Comparison of ENCODE assay signal across 12 mouse cellular contexts in the genomic region with DNA sequence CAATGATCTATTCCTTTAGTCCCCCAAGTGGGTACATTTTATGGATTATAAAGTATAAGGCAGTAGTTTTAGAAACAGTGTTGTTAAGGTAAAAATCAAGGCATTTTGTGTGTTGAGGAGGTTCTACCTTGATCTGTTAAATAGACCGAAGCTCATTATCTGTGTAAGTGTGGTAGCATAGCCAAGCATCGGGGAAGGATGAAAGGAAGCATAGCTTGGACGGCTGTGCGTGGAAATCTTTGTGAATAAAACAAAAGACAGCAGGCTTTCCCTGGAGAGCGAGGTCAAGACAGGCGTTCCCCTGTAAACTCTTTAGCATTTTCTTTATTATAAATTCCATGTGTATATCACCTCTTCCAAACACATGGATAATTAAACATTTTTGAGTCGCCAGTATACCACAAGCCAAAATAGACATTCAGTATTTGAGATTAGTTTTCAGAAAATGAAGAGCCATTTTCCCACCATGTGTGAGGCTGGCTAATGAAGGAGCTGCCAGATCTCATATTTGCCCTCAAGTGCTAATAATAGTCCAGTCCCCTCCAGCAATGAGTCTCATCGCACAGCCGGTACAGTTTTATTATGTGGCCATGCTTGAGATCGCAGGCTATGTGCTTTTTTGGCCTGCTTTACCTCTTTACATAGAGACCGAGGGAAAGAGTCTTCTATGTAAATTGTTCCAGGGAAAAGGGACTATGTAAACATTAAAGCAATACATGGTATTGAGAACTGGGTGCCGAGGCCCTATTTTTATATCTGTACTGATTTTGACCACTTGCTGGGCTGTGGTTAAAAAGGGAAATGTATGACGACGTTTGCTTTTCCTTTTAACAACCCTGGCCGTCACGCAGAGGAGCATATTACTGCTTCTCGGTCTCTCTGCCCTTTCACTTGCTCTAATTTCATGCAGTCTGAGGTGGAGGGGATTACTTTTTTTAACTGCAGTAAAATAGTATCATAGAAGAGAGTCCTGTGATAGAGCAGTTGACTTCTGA. TPM values are rescaled to one million over a fixed set of nuclear protein-coding genes. Genes with fewer than 3 reads are reported as not detected.
A peak's percentile ranks its signal among the peaks of the same experiment; 100 is the strongest.
DNase-seq lines count a peak whose midpoint lies in the region; ATAC-seq and TF ChIP-seq lines count a peak whose summit lies in the region.
"Had no signal": no experiment of that assay in that cellular context is flagged by ENCODE, and none has a peak within 500 bp of the region (broad histone marks: within the 10 kb centered on the region; RNA-seq: fewer than 3 reads in every experiment).

No protein-coding gene starts in this region.

- ATAC-seq in forebrain, embryonic 12.5 days (ENCODE audit: low FRiP score): peak; percentile 31; the same call in 1 of the 2 replicates
- ATAC-seq in limb, embryonic 14.5 days (ENCODE audit: low FRiP score, low read depth): 0 out of 2 replicates have a peak, but pooled peaks have one; percentile 30
- ATAC-seq: liver, embryonic 12.5 days had no signal

- TF ChIP-seq POLR2A in heart, adult 2 months (IDR thresholded peaks at IDR 0.05; ENCODE audit: insufficient read depth, low read depth, low read length): no peak
- TF ChIP-seq POLR2A in limb, embryonic 14.5 days (IDR thresholded peaks at IDR 0.05; ENCODE audit: borderline replicate concordance, extremely low read depth, insufficient read depth, insufficient read length): no peak

- DNase-seq in heart, adult 2 months: no peak
- DNase-seq in heart, postnatal 14 days: no peak
- DNase-seq in B cell, adult 2 months: peak; percentile 31 to 42
- no peak for DNase-seq in limb, embryonic 14.5 days (ENCODE audit: low spot score)
- DNase-seq in testis, postnatal 10 days (ENCODE audit: low spot score): no peak
- DNase-seq in lung, postnatal 4 days: no peak
- DNase-seq in right cerebral cortex, postnatal 14 days: no peak
- DNase-seq: gastrocnemius, postnatal 36 days; kidney, postnatal 36 days; right cerebral cortex, postnatal 25 days had no signal

- no peak overlapping the region for H3K4me2 ChIP-seq in forebrain, embryonic 12.5 days
- H3K4me2 ChIP-seq in limb, embryonic 14.5 days (replicated peaks; ENCODE audit: low read depth, low read length, severe bottlenecking): no peak overlapping the region
- H3K4me2 ChIP-seq: liver, embryonic 12.5 days had no signal

- intact Hi-C loops in heart, adult 2 months (cut with DNase I): no loop called here
- intact Hi-C loops in heart, postnatal 14 days (cut with DNase I): no loop called here

- H3K4me3 ChIP-seq in heart, adult 2 months: no peak overlapping the region
- H3K4me3 ChIP-seq in forebrain, embryonic 12.5 days (replicated peaks): no peak overlapping the region
- no peak overlapping the region for H3K4me3 ChIP-seq in limb, embryonic 14.5 days (replicated peaks; ENCODE audit: low read length)
- H3K4me3 ChIP-seq: liver, embryonic 12.5 days had no signal

- peak overlapping the region; percentile 48 for H3K27ac ChIP-seq in heart, adult 2 months
- peak overlapping the region; percentile 43; the same call in 1 of the 2 replicates for H3K27ac ChIP-seq in forebrain, embryonic 12.5 days
- H3K27ac ChIP-seq in limb, embryonic 14.5 days (replicated peaks; ENCODE audit: low read depth, low read length): no peak overlapping the region
- H3K27ac ChIP-seq: liver, embryonic 12.5 days had no signal

- 0 out of 2 replicates have a peak, but pooled peaks have one; percentile 2 for TF ChIP-seq CTCF in heart, adult 2 months (IDR thresholded peaks at IDR 0.05)

- peak overlapping the region; percentile 26; the same call in 1 of the 2 replicates for H3K9ac ChIP-seq in heart, adult 2 months (ENCODE audit: low read depth, low read length)
- no peak overlapping the region for H3K9ac ChIP-seq in forebrain, embryonic 12.5 days
- no peak overlapping the region for H3K9ac ChIP-seq in limb, embryonic 14.5 days (ENCODE audit: low read depth, low read length, severe bottlenecking)
- H3K9ac ChIP-seq: liver, embryonic 12.5 days had no signal

- H3K27me3 ChIP-seq in heart, adult 2 months (ENCODE audit: control insufficient read depth, insufficient read depth, low read length): no peaks in the 10 kb centered on the region
- no peaks in the 10 kb centered on the region for H3K27me3 ChIP-seq in forebrain, embryonic 12.5 days
- no peaks in the 10 kb centered on the region for H3K27me3 ChIP-seq in limb, embryonic 14.5 days (ENCODE audit: control insufficient read depth, insufficient read depth, low read length)
- H3K27me3 ChIP-seq: liver, embryonic 12.5 days had no signal

- no peaks in the 10 kb centered on the region for H3K79me2 ChIP-seq in heart, adult 2 months (replicated peaks; ENCODE audit: control insufficient read depth, insufficient read depth, low read length)

- H3K9me3 ChIP-seq in forebrain, embryonic 12.5 days: no peaks in the 10 kb centered on the region
- H3K9me3 ChIP-seq in limb, embryonic 14.5 days (ENCODE audit: control insufficient read depth, low read length): no peaks in the 10 kb centered on the region
- H3K9me3 ChIP-seq: liver, embryonic 12.5 days had no signal

- no peaks in the 10 kb centered on the region; the same call in 1 of the 2 replicates for H3K4me1 ChIP-seq in heart, adult 2 months (ENCODE audit: control insufficient read depth, insufficient read depth, low read length)
- peaks cover 12% of the 10 kb centered on the region for H3K4me1 ChIP-seq in forebrain, embryonic 12.5 days
- no peaks in the 10 kb centered on the region for H3K4me1 ChIP-seq in limb, embryonic 14.5 days (ENCODE audit: control insufficient read depth, insufficient read depth, low read length)
- H3K4me1 ChIP-seq: liver, embryonic 12.5 days had no signal

- no peaks in the 10 kb centered on the region; the same call in 1 of the 2 replicates for H3K36me3 ChIP-seq in heart, adult 2 months (ENCODE audit: control insufficient read depth, insufficient read depth, low read length)
- no peaks in the 10 kb centered on the region for H3K36me3 ChIP-seq in forebrain, embryonic 12.5 days (replicated peaks)
- no peaks in the 10 kb centered on the region for H3K36me3 ChIP-seq in limb, embryonic 14.5 days (ENCODE audit: control insufficient read depth, insufficient read depth, low read length)
- H3K36me3 ChIP-seq: liver, embryonic 12.5 days had no signal

- TF ChIP-seq EP300 in heart, adult 2 months (IDR thresholded peaks at IDR 0.05; ENCODE audit: insufficient read depth, low read depth, low read length): no peak

- WGBS in heart, adult 2 months: 45% methylated on average over 17 of the region's 17 CpGs
- WGBS in forebrain, embryonic 12.5 days: 45% methylated on average over 17 of the region's 17 CpGs
- 61% methylated on average over 17 of the region's 17 CpGs for WGBS in limb, embryonic 14.5 days

RNA-seq across cellular contexts. Expression of a gene that starts 22.9 kb away (rescaled TPM):
- total RNA-seq in heart, adult 2 months (2021): 10 to 100 TPM; 16.3 to 17.2 TPM
- 9.6 and 15.6 TPM in 2 replicates for polyA plus RNA-seq in heart, adult 2 months (2012; rRNA removed)
- 10 to 100 TPM; 19.7 TPM for total RNA-seq in heart, postnatal 14 days (2021)
- polyA plus RNA-seq in forebrain, embryonic 12.5 days (2016; fragmentation: Nextera tagmentation; extraction: Ambion mirVana): 9.4 and 10.3 TPM in 2 replicates
- 9.3 and 10.8 TPM in 2 replicates for polyA plus RNA-seq in limb, embryonic 14.5 days (2012; rRNA removed)
- polyA plus RNA-seq in limb, embryonic 14.5 days (2014; fragmentation: Nextera tagmentation; extraction: Ambion mirVana): 3.9 and 5.5 TPM in 2 replicates

Comparison
In these comparisons a context has a peak if more than half of its experiments do, and no peak if none do; other contexts are left out.
1. DNase-seq: peak in B cell, adult 2 months (2 of 2); none in heart, adult 2 months (0 of 2), heart, postnatal 14 days (0 of 2), limb, embryonic 14.5 days (single experiment), testis, postnatal 10 days (single experiment), lung, postnatal 4 days (0 of 2) and right cerebral cortex, postnatal 14 days (single experiment).